Mouse (Mus musculus) brain, embryonic 14.5 days (tissue): Measurements from ENCODE around the gene Il1rapl2.

Source experiments
- CTCF ChIP-seq: fragments of 200-500 bp; IDR thresholded peaks from 2 replicates; pipeline ENCODE4 v1.5.1; 2012; ENCODE audit warnings: inconsistent platforms, mild to moderate bottlenecking, moderate library complexity, borderline replicate concordance; ENCODE audit not compliant: insufficient read depth, insufficient read length; ENCODE audit errors: extremely low read depth
- POLR2A ChIP-seq: fragments of 200-500 bp; IDR thresholded peaks from 2 replicates; pipeline ENCODE4 v1.6.1; 2012; ENCODE audit warnings: mild to moderate bottlenecking, inconsistent platforms, borderline replicate concordance; ENCODE audit not compliant: poor library complexity, insufficient read depth, insufficient read length, severe bottlenecking; ENCODE audit errors: extremely low read depth

- TF ChIP-seq CTCF (no peak), POLR2A (no peak)
Measured at GRCm38 (mm10) chrX:138043113-138043512, 472.7 kb downstream of the Il1rapl2 start.
